Mouse (Mus musculus) C3H10T1/2 (cell line): Measurements from ENCODE around the gene Dlg2. TPM values are rescaled to one million over a fixed set of nuclear protein-coding genes. Genes with fewer than 3 reads are reported as not detected.

Experiments
- polyA plus RNA-seq, 2 experiments: library from polyadenylated mRNA; unstranded; fragments of >200 nt; fragmentation: generic; extraction: Trizol; gene quantifications; one replicate each; pipeline ENCODE4 v1.2.1; 2012; ENCODE audit warnings: missing spikeins in 2 of 2

The Dlg2 gene
- polyA plus RNA-seq, result under 1 TPM in 1 of 2 experiments, not detected in 1; 0.18 TPM

DNA sequence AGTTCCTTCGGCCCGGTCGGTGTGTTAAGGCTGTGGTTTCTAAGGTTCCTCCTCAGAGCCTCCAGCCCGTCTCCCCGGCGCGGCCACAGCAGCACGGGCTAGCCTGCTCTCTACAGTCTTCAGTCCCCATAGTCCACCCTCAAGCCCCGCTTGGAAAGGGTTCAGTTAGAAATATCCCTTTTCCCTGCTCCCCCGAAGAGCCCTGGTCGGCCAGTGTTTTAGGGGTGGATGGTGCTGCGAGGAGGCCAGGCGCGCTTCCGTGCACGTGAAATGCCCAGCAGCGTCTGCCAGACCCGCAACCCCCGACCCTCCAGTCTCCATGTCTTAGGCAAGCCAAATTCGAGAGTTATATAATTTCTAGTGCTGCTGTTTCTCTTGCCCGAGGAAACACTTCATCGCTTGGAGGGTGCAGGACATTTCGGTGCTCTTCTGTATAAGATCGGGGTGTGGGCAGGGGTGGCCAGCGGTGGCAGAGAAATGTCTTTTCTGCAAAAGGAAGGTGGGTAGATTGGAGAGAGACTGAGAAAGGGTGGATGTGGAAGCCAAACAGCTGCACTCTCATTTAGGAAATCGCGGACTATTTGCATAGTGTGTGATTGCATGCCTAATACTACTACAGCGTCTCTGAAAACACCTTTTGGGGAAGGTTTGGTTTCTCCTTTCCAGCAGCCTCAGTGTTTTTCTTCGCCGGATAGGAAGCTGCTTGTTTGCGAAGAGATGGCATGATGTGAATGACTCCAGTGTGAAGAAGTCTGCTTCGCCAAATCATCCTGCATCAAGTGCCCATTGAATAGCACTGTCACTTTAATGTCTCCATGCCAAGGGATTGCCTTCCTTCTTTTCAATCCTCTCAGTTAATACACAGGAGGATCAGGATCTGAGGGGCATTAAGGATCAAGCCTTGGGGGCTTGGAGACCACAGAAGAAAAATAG is at the start of gene Dlg2:
Dlg2 (plus strand) TSS at position 360 of the 933 bp plus-strand sequence.

DNA sequence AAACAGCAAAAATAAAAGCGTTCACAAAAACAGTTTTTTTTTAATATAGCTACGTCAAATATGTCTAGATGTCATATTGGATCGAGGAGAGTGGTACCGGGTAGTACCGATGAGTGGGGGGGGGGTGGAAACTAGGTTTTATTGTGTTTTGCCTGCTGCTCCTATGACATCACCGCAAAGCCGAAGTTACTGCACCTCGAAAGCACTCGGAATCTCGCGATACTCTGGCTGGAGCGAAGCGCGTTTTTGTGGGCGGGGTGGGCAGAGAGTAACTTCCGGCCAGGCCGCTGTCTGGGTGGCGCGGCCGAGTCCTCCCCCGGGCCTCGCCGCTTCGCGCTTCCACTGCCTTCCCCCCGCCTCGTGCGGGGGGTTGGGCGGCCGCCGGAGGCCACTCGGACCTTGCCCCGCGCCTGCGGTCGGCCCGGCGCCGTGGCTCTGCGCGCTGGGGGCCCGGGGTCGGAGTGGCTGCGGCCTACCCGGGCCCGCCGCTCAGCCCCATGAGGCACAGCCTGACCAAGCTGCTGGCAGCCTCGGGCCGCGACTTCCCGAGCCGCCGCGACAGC is 33.9 kb upstream of the Dlg2 start, which contains the start of gene Crebzf:
Crebzf (plus strand) TSS at position 212 of the 563 bp plus-strand sequence.

DNA sequence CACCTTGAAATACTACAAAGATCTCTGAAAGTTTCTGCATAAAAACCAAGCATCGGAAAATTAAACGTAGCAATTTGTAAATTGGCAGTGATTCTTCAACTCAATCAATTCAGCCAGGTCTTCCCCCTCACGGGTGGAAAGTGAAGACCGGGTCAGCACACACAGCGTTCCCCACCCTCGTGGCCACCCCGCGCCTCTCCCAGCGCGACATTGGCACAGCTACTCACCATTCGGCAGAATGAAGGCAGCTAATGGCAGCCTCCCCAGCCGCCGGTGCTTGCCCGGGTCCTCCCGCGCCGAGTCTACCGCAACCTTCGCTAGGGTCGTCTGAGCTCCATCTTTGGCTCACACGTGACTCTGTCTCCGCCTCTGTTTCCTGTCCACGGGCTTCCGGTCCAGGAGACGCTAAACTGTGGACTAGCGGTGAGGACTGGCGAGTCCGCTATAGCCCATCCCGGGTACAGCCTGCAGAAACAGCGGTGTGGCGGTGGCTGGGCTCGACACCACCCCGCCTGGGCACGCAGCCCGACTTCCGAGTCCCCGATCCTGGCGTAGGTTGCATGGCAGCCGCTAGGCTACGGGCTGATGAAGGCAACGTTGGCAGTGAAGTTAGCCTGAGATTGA is 19.5 kb upstream of the Dlg2 start, which contains the start of gene Tmem126a:
Tmem126a (minus strand) TSS at position 385 of the 624 bp plus-strand sequence.

DNA sequence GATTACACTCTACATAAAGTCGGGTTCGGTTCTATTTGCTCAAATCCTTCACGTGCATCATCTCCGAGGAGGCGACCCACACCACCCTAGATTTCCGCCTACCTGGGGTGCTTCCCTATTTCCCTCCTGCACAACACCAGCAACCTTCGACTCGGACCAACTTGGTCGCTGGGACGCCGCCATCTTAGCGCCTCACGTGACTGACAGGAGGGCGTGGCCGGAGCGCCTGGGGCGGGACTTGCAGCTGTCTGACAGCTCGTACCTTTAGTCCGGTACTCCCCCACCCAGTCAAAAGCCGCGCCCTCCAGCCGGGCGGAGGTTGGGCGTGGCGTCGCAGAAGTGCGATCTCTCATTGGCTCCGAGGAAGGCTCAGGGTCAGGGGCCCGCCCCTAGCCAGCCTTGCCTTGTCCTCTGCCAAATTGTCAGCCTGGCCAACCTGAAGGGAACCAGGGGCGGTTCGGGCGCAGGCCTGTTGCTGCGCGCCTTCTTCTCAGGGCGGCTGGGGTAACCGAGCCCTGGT is 619 bp upstream of the Dlg2 start, which contains the start of gene Tmem126b:
Tmem126b (minus strand) TSS at position 209 of the 520 bp plus-strand sequence.

Other genes starting within 250 kb of the Dlg2 start
- not detected for gene Ccdc83, start 210.9 kb upstream of the Dlg2 start, polyA plus RNA-seq
- under 1 TPM; 0.02 to 0.66 TPM for gene Sytl2, start 174.4 kb upstream of the Dlg2 start, polyA plus RNA-seq
- gene Ccdc89, start 50.1 kb upstream of the Dlg2 start, polyA plus RNA-seq, result under 1 TPM; 0.07 to 0.18 TPM
- 10 to 100 TPM in 1 of 2 experiments, 1 to 10 TPM in 1; 2.3 to 15.6 TPM for gene Crebzf, start 33.9 kb upstream of the Dlg2 start, polyA plus RNA-seq
- gene Tmem126a, start 19.4 kb upstream of the Dlg2 start, polyA plus RNA-seq, result 10 to 100 TPM; 25.6 to 40.3 TPM
- gene Tmem126b, start 671 bp upstream of the Dlg2 start, polyA plus RNA-seq, result 10 to 100 TPM in 1 of 2 experiments, under 1 TPM in 1; 0.59 to 15.5 TPM